25 mouse cellular contexts compared by ENCODE assay signal in genomic region chr12:85449478-85449877, GRCm38 (mm10). TPM values are rescaled to one million over a fixed set of nuclear protein-coding genes. Genes with fewer than 3 reads are reported as not detected.
DNase-seq lines count a peak whose midpoint lies in the region; ATAC-seq lines count a peak whose summit lies in the region.
"Had no signal": no experiment of that assay in that cellular context is flagged by ENCODE, and none has a peak within 500 bp of the region (broad histone marks: within the 10 kb centered on the region; RNA-seq: fewer than 3 reads in every experiment).

No protein-coding gene starts in this region.

- H3K9me3 ChIP-seq in intestine, embryonic 15.5 days, result no peaks in the 10 kb centered on the region
- no peaks in the 10 kb centered on the region for H3K9me3 ChIP-seq in stomach, embryonic 16.5 days (replicated peaks; ENCODE audit: control insufficient read depth, low read length)
- H3K9me3 ChIP-seq: embryonic facial prominence, embryonic 12.5 days; embryonic facial prominence, embryonic 15.5 days; forebrain, embryonic 15.5 days; heart, embryonic 12.5 days; heart, embryonic 15.5 days; hindbrain, embryonic 10.5 days; hindbrain, embryonic 13.5 days had no signal

- no peak overlapping the region for H3K4me3 ChIP-seq in intestine, embryonic 15.5 days (replicated peaks)
- no peak overlapping the region for H3K4me3 ChIP-seq in stomach, embryonic 16.5 days (replicated peaks; ENCODE audit: low read length)
- H3K4me3 ChIP-seq: embryonic facial prominence, embryonic 12.5 days; embryonic facial prominence, embryonic 15.5 days; forebrain, embryonic 15.5 days; heart, embryonic 12.5 days; heart, embryonic 15.5 days; hindbrain, embryonic 10.5 days; hindbrain, embryonic 13.5 days had no signal

- 77% methylated on average over 1 of the region's 1 CpGs for WGBS in intestine, embryonic 15.5 days
- 20% methylated on average over 1 of the region's 1 CpGs for WGBS in large intestine, adult 2 months
- WGBS in stomach, embryonic 16.5 days, result 79% methylated on average over 1 of the region's 1 CpGs

- no peak for ATAC-seq in intestine, embryonic 15.5 days
- ATAC-seq in stomach, embryonic 16.5 days (ENCODE audit: insufficient read depth, low FRiP score), result no peak
- ATAC-seq: CD4-positive, CD25-positive, alpha-beta regulatory T cell, adult 4 months; forebrain, embryonic 15.5 days; hindbrain, embryonic 16.5 days had no signal

- intact Hi-C loops in gastrocnemius, postnatal 36 days (cut with DNase I), result no loop called here

- H3K9ac ChIP-seq in intestine, embryonic 15.5 days, result no peak overlapping the region
- no peak overlapping the region for H3K9ac ChIP-seq in stomach, embryonic 16.5 days (ENCODE audit: low read length)
- H3K9ac ChIP-seq: embryonic facial prominence, embryonic 12.5 days; embryonic facial prominence, embryonic 15.5 days; forebrain, embryonic 15.5 days; heart, embryonic 12.5 days; heart, embryonic 15.5 days; hindbrain, embryonic 13.5 days had no signal

- peak overlapping the region; percentile 48; the same call in 1 of the 2 replicates for H3K27ac ChIP-seq in intestine, embryonic 15.5 days
- peak overlapping the region; percentile 84 for H3K27ac ChIP-seq in stomach, embryonic 16.5 days (ENCODE audit: low read length)
- H3K27ac ChIP-seq: embryonic facial prominence, embryonic 12.5 days; embryonic facial prominence, embryonic 15.5 days; forebrain, embryonic 15.5 days; heart, embryonic 15.5 days; hindbrain, embryonic 10.5 days; hindbrain, embryonic 13.5 days had no signal

- DNase-seq in large intestine, adult 2 months (ENCODE audit: low read depth, low spot score), result peak; percentile 85
- no peak for DNase-seq in gastrocnemius, postnatal 36 days
- DNase-seq in yolk sac, embryonic 10.5 days (ENCODE audit: low spot score), result no peak
- DNase-seq in kidney, postnatal 10 days, result no peak
- DNase-seq: adrenal gland, adult 2 months; adrenal gland, postnatal 14 days; cerebellum, adult 11 months; cerebellum, adult 2 months; cerebellum, adult 9-11 months; cerebellum, postnatal 25 days; gastrocnemius, postnatal 10 days; heart, adult 11 months; heart, postnatal 10 days; heart, postnatal 36 days had no signal

- peaks cover 16% of the 10 kb centered on the region for H3K4me1 ChIP-seq in intestine, embryonic 15.5 days (replicated peaks)
- H3K4me1 ChIP-seq in stomach, embryonic 16.5 days (ENCODE audit: control insufficient read depth, insufficient read depth, low read length), result peaks cover 20% of the 10 kb centered on the region

- no peaks in the 10 kb centered on the region for H3K27me3 ChIP-seq in intestine, embryonic 15.5 days (replicated peaks)
- no peaks in the 10 kb centered on the region for H3K27me3 ChIP-seq in stomach, embryonic 16.5 days (ENCODE audit: control insufficient read depth, insufficient read depth, low read length)
- H3K27me3 ChIP-seq: embryonic facial prominence, embryonic 12.5 days; embryonic facial prominence, embryonic 15.5 days; forebrain, embryonic 15.5 days; heart, embryonic 12.5 days; heart, embryonic 15.5 days; hindbrain, embryonic 13.5 days had no signal

- H3K4me2 ChIP-seq in intestine, embryonic 15.5 days (replicated peaks), result no peak overlapping the region
- H3K4me2 ChIP-seq in stomach, embryonic 16.5 days (ENCODE audit: low read depth, low read length), result no peak overlapping the region
- H3K4me2 ChIP-seq: embryonic facial prominence, embryonic 12.5 days; embryonic facial prominence, embryonic 15.5 days; forebrain, embryonic 15.5 days; heart, embryonic 12.5 days; heart, embryonic 15.5 days; hindbrain, embryonic 13.5 days had no signal

- H3K36me3 ChIP-seq in intestine, embryonic 15.5 days, result no peaks in the 10 kb centered on the region
- H3K36me3 ChIP-seq in stomach, embryonic 16.5 days (ENCODE audit: control insufficient read depth, insufficient read depth, low read length), result no peaks in the 10 kb centered on the region
- H3K36me3 ChIP-seq: embryonic facial prominence, embryonic 12.5 days; embryonic facial prominence, embryonic 15.5 days; forebrain, embryonic 15.5 days; heart, embryonic 12.5 days; heart, embryonic 15.5 days; hindbrain, embryonic 10.5 days; hindbrain, embryonic 13.5 days had no signal

RNA-seq across cellular contexts. Expression of gene Fos, which starts 24.2 kb away (rescaled TPM):
- polyA plus RNA-seq in intestine, embryonic 15.5 days (2015; fragmentation: Nextera tagmentation; extraction: Ambion mirVana), result 4.9 and 5.3 TPM in 2 replicates
- polyA plus RNA-seq in large intestine, adult 2 months (2012; rRNA removed), result 46.5 and 153 TPM in 2 replicates
- 16.1 and 21.1 TPM in 2 replicates for polyA plus RNA-seq in stomach, embryonic 16.5 days (2015; fragmentation: Nextera tagmentation; extraction: Ambion mirVana)
- total RNA-seq in gastrocnemius, postnatal 36 days (2021), result 10 to 100 TPM in 1 of 2 experiments, 1 to 10 TPM in 1; 7.2 to 13.7 TPM
